Mouse (Mus musculus): ENCODE data around the gene Lipa. TPM values are rescaled to one million over a fixed set of nuclear protein-coding genes. Genes with fewer than 3 reads are reported as not detected.
A peak's percentile ranks its signal among the peaks of the same experiment; 100 is the strongest.

The Lipa gene
- 8.8 TPM for polyA plus RNA-seq (2012; fragmentation: generic; extraction: Trizol)
- long read RNA-seq, experiment 1, transcript Lipa-201 (10 exons, 2,969 nt) = major isoform, 30 of 42 reads
- long read RNA-seq, experiment 1, partial matches to known transcripts = 3 of 42 reads
- long read RNA-seq, experiment 1, other reads (novel, unspliced or antisense) = 7 of 42 reads
- long read RNA-seq, experiment 2, transcript Lipa-201 (10 exons, 2,969 nt) = major isoform, 101 of 122 reads
- long read RNA-seq, experiment 2, transcript Lipa-202 (10 exons, 2,965 nt) = minor isoform, 14 of 122 reads
- long read RNA-seq, experiment 2, partial matches to known transcripts = 0 of 122 reads
- long read RNA-seq, experiment 2, other reads (novel, unspliced or antisense) = 6 of 122 reads

DNA sequence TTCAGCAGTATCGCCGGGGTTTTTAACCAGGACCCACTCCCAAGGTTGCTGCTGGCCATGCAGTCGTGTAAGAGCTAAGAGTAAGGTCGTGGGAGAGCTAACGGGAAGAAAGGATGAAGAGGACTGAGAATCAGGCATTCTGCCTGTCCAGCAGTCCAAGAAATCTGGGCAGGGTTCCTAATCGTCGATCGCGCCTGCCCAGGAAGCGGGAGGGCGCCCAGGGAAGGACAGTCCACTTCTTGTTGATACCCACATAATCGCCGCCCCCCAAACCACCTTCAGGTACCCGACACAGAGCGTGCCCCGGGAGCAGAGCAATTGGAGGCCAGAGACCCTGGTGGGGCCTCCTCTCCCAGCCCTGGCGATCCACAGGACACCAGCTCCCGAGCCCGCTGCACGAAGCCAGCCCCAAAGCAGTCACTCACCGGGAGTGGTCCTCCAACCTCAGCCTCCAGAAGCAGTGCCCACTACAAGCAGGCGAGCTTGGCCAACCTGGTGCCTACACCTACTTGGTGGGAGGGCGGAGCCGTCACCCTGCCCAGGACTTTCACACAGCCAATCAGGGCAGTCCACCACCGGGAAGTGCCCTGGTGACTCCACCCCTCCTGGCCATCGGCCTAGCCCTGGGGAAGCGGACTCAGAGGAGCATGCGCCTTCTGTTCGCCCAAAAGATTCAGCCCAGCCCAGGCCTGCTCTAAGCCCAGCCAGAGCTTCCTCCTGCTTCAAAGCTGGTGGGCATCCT is at the start of gene Lipa:
Gene Lipa (minus strand): TSS at position 534 of the 742 bp plus-strand sequence.
- Histone ChIP-seq H3K27me3 (ENCODE audit: control insufficient read depth, insufficient read depth, insufficient read length) (no peaks in the 10 kb centered on the region), H3K79me2 (ENCODE audit: control insufficient read depth, insufficient read depth) (no peaks in the 10 kb centered on the region), H3K4me3 (ENCODE audit: insufficient read depth, poor library complexity, severe bottlenecking) (peak within 1 kb of the TSS; percentile 46), H3K36me3 (ENCODE audit: control insufficient read depth, insufficient read depth) (no peaks in the 10 kb centered on the region), H3K79me3 (ENCODE audit: low read depth) (no peaks in the 10 kb centered on the region), H3ac (ENCODE audit: control insufficient read depth, insufficient read length, low read depth) (peak within 1 kb of the TSS; percentile 3)
- no peak for TF ChIP-seq USF1 (IDR thresholded peaks at IDR 0.05; ENCODE audit: low read depth)
- TF ChIP-seq CTCF (IDR thresholded peaks at IDR 0.05; ENCODE audit: control insufficient read depth, insufficient read depth, insufficient read length) = no peak
- no peak for TF ChIP-seq FOSL1 (IDR thresholded peaks at IDR 0.05; ENCODE audit: insufficient read depth, low read length, poor library complexity, severe bottlenecking)
- no peak for TF ChIP-seq CEBPB (IDR thresholded peaks at IDR 0.05; ENCODE audit: low read depth)
- TF ChIP-seq MYOD1 (IDR thresholded peaks at IDR 0.05; ENCODE audit: control insufficient read depth, insufficient read length, low read depth) = no peak
- TF ChIP-seq MYOG (IDR thresholded peaks at IDR 0.05; ENCODE audit: control insufficient read depth, extremely low read depth, insufficient read length) = no peak

DNA sequence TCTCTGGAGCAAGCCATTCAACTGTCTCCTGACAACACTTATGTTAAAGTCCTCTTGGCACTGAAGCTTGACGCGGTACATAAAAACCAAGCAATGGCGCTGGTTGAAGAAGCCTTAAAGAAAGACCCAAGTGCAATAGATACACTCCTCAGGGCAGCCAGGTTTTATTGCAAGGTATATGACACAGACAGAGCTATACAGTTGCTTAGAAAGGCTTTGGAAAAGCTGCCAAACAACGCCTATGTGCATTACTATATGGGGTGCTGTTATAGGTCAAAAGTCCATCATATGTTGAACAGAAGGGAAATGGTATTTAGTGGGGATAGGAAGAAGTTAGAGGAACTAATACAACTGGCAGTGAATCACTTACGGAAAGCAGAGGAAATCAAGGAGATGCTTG is 46.4 kb upstream of the Lipa start:
- Histone ChIP-seq H3K36me3 (ENCODE audit: control insufficient read depth, insufficient read depth) (no peaks in the 10 kb centered on the region), H3ac (ENCODE audit: control insufficient read depth, insufficient read length, low read depth) (no peak overlapping the region), H3K4me3 (ENCODE audit: insufficient read depth, poor library complexity, severe bottlenecking) (no peak overlapping the region), H3K79me3 (ENCODE audit: low read depth) (no peaks in the 10 kb centered on the region), H3K27me3 (ENCODE audit: control insufficient read depth, insufficient read depth, insufficient read length) (no peaks in the 10 kb centered on the region), H3K79me2 (ENCODE audit: control insufficient read depth, insufficient read depth) (no peaks in the 10 kb centered on the region)
- TF ChIP-seq MYOD1 (IDR thresholded peaks at IDR 0.05; ENCODE audit: control insufficient read depth, insufficient read length, low read depth) (no peak), CEBPB (IDR thresholded peaks at IDR 0.05; ENCODE audit: low read depth) (no peak), FOSL1 (IDR thresholded peaks at IDR 0.05; ENCODE audit: insufficient read depth, low read length, poor library complexity, severe bottlenecking) (no peak), MAX (IDR thresholded peaks at IDR 0.05) (no peak), CTCF (IDR thresholded peaks at IDR 0.05; ENCODE audit: control insufficient read depth, insufficient read depth, insufficient read length) (no peak), USF1 (IDR thresholded peaks at IDR 0.05; ENCODE audit: low read depth) (no peak), MYOG (IDR thresholded peaks at IDR 0.05; ENCODE audit: control insufficient read depth, extremely low read depth, insufficient read length) (no peak)

GRCm38 (mm10) chr19:34571080-34571479 is 43.8 kb upstream of the Lipa start:
- H3ac ChIP-seq (ENCODE audit: control insufficient read depth, insufficient read length, low read depth) = no peak overlapping the region
- no peak overlapping the region for H3K4me3 ChIP-seq (ENCODE audit: insufficient read depth, poor library complexity, severe bottlenecking)
- no peaks in the 10 kb centered on the region for H3K79me2 ChIP-seq (ENCODE audit: control insufficient read depth, insufficient read depth)
- no peaks in the 10 kb centered on the region for H3K36me3 ChIP-seq (ENCODE audit: control insufficient read depth, insufficient read depth)
- H3K79me3 ChIP-seq (ENCODE audit: low read depth) = no peaks in the 10 kb centered on the region
- H3K27me3 ChIP-seq (ENCODE audit: control insufficient read depth, insufficient read depth, insufficient read length) = no peaks in the 10 kb centered on the region
- TF ChIP-seq CTCF (IDR thresholded peaks at IDR 0.05; ENCODE audit: control insufficient read depth, insufficient read depth, insufficient read length) (no peak), MYOG (IDR thresholded peaks at IDR 0.05; ENCODE audit: control insufficient read depth, extremely low read depth, insufficient read length) (no peak), USF1 (IDR thresholded peaks at IDR 0.05; ENCODE audit: low read depth) (no peak), MAX (IDR thresholded peaks at IDR 0.05) (no peak), FOSL1 (IDR thresholded peaks at IDR 0.05; ENCODE audit: insufficient read depth, low read length, poor library complexity, severe bottlenecking) (no peak), CEBPB (IDR thresholded peaks at IDR 0.05; ENCODE audit: low read depth) (no peak), MYOD1 (IDR thresholded peaks at IDR 0.05; ENCODE audit: control insufficient read depth, insufficient read length, low read depth) (no peak)

- Histone ChIP-seq H3K79me2 (ENCODE audit: control insufficient read depth, insufficient read depth) (no peaks in the 10 kb centered on the region), H3K79me3 (ENCODE audit: low read depth) (no peaks in the 10 kb centered on the region)
- TF ChIP-seq USF1 (IDR thresholded peaks at IDR 0.05; ENCODE audit: low read depth) (no peak), MAX (IDR thresholded peaks at IDR 0.05) (no peak), MYOD1 (IDR thresholded peaks at IDR 0.05; ENCODE audit: control insufficient read depth, insufficient read length, low read depth) (no peak)
Observed at GRCm38 (mm10) chr19:34569896-34570476, 42.7 kb upstream of the Lipa start.

GRCm38 (mm10) chr19:34568988-34569895 is 42.0 kb upstream of the Lipa start:
- H3K36me3 ChIP-seq (ENCODE audit: control insufficient read depth, insufficient read depth) = no peaks in the 10 kb centered on the region
- TF ChIP-seq USF1 (IDR thresholded peaks at IDR 0.05; ENCODE audit: low read depth) (no peak), MAX (IDR thresholded peaks at IDR 0.05) (peak; percentile 28), CEBPB (IDR thresholded peaks at IDR 0.05; ENCODE audit: low read depth) (no peak), MYOD1 (IDR thresholded peaks at IDR 0.05; ENCODE audit: control insufficient read depth, insufficient read length, low read depth) (no peak), CTCF (IDR thresholded peaks at IDR 0.05; ENCODE audit: control insufficient read depth, insufficient read depth, insufficient read length) (no peak), MYOG (IDR thresholded peaks at IDR 0.05; ENCODE audit: control insufficient read depth, extremely low read depth, insufficient read length) (no peak), FOSL1 (IDR thresholded peaks at IDR 0.05; ENCODE audit: insufficient read depth, low read length, poor library complexity, severe bottlenecking) (no peak)
- no peaks in the 10 kb centered on the region for H3K79me3 ChIP-seq (ENCODE audit: low read depth)
- H3K4me3 ChIP-seq (ENCODE audit: insufficient read depth, poor library complexity, severe bottlenecking) = no peak overlapping the region
- no peak overlapping the region for H3ac ChIP-seq (ENCODE audit: control insufficient read depth, insufficient read length, low read depth)
- H3K27me3 ChIP-seq (ENCODE audit: control insufficient read depth, insufficient read depth, insufficient read length) = no peaks in the 10 kb centered on the region
- H3K79me2 ChIP-seq (ENCODE audit: control insufficient read depth, insufficient read depth) = no peaks in the 10 kb centered on the region

More at GRCm38 (mm10) chr19:34569896-34570476, 42.7 kb upstream of the Lipa start:
- Histone ChIP-seq H3K4me3 (ENCODE audit: insufficient read depth, poor library complexity, severe bottlenecking) (no peak overlapping the region), H3ac (ENCODE audit: control insufficient read depth, insufficient read length, low read depth) (no peak overlapping the region), H3K36me3 (ENCODE audit: control insufficient read depth, insufficient read depth) (no peaks in the 10 kb centered on the region), H3K27me3 (ENCODE audit: control insufficient read depth, insufficient read depth, insufficient read length) (no peaks in the 10 kb centered on the region)
